Mouse (Mus musculus) limb, embryonic 15.5 days (tissue): ENCODE results near the gene Radil. TPM values are rescaled to one million over a fixed set of nuclear protein-coding genes. Genes with fewer than 3 reads are reported as not detected.

Experiments used
- ATAC-seq: fragments of 200-750 bp; cut with Nextera tagmentation; 2 replicates; pipeline ENCODE4 v1.8.0; 2017; ENCODE audit warnings: low read depth, moderate TSS enrichment; ENCODE audit not compliant: insufficient number of reproducible peaks, low FRiP score, low TSS enrichment
- H3K27ac ChIP-seq: fragments of 300-500 bp; sonication (generic); 2 replicates; pipeline ENCODE4 v1.5.1; 2015; ENCODE audit warnings: moderate library complexity, mild to moderate bottlenecking, inconsistent platforms
- H3K27me3 ChIP-seq: fragments of 300-500 bp; sonication (generic); 2 replicates; pipeline ENCODE4 v1.6.1; 2015; ENCODE audit warnings: inconsistent platforms
- H3K36me3 ChIP-seq: fragments of 300-500 bp; sonication (generic); 2 replicates; pipeline ENCODE4 v1.6.1; 2015; ENCODE audit warnings: inconsistent platforms
- H3K4me1 ChIP-seq: fragments of 300-500 bp; sonication (generic); 2 replicates; pipeline ENCODE4 v1.6.1; 2015; ENCODE audit warnings: inconsistent platforms
- H3K4me2 ChIP-seq: fragments of 300-500 bp; sonication (generic); 2 replicates; pipeline ENCODE4 v1.6.1; 2015; ENCODE audit warnings: mild to moderate bottlenecking, inconsistent platforms
- H3K4me3 ChIP-seq: fragments of 300-500 bp; sonication (generic); 2 replicates; pipeline ENCODE4 v1.5.1; 2015; ENCODE audit warnings: mild to moderate bottlenecking, inconsistent platforms
- H3K9ac ChIP-seq: fragments of 300-500 bp; sonication (generic); 2 replicates; pipeline ENCODE4 v1.6.1; 2015; ENCODE audit warnings: inconsistent platforms
- H3K9me3 ChIP-seq: fragments of 300-500 bp; sonication (generic); 2 replicates; pipeline ENCODE4 v1.6.1; 2016; ENCODE audit warnings: inconsistent platforms
- WGBS: fragments of 180-500 bp; shearing (Covaris S2); methylation state at CpG from one replicate; pipeline ENCODE4 v1.1.7; 2015; 5-methylcytosine and 5-hydroxymethylcytosine counted together
- polyA plus RNA-seq: library from polyadenylated mRNA; unstranded; fragments of >200 nt; fragmentation: Nextera tagmentation; extraction: Ambion mirVana; gene quantifications from 2 replicates; pipeline ENCODE4 v1.2.1, GENCODE M21; 2015

The Radil gene
- polyA plus RNA-seq, 1 experiment from 2014 or later, result 8.3 TPM

- H3K9me3 ChIP-seq, result no peaks in the 10 kb centered on the region
- 75% methylated on average over 10 of the region's 10 CpGs for WGBS
- peaks cover 49% of the 10 kb centered on the region for H3K36me3 ChIP-seq
- ATAC-seq, result no peak
- no peak overlapping the region for H3K4me3 ChIP-seq
- H3K4me2 ChIP-seq, result no peak overlapping the region
- no peak overlapping the region for H3K27ac ChIP-seq
- H3K4me1 ChIP-seq, result no peaks in the 10 kb centered on the region; the same call in 1 of the 2 replicates
- no peak overlapping the region for H3K9ac ChIP-seq
- no peaks in the 10 kb centered on the region for H3K27me3 ChIP-seq
Observed at GRCm38 (mm10) chr5:142473696-142474095, 77.2 kb downstream of the Radil start.

GRCm38 (mm10) chr5:142469796-142470195, 81.1 kb downstream of the Radil start:
- WGBS, result 81% methylated on average over 11 of the region's 11 CpGs
- Histone ChIP-seq H3K36me3 (peaks cover 49% of the 10 kb centered on the region), H3K27me3 (no peaks in the 10 kb centered on the region), H3K4me2 (no peak overlapping the region), H3K27ac (no peak overlapping the region), H3K4me1 (peaks cover 5% of the 10 kb centered on the region), H3K4me3 (no peak overlapping the region), H3K9me3 (no peaks in the 10 kb centered on the region), H3K9ac (no peak overlapping the region)
- ATAC-seq, result no peak

GRCm38 (mm10) chr5:142468375-142468774, 82.5 kb downstream of the Radil start:
- Histone ChIP-seq H3K36me3 (peaks cover 40% of the 10 kb centered on the region), H3K4me1 (peaks cover 14% of the 10 kb centered on the region), H3K27ac (no peak overlapping the region), H3K27me3 (no peaks in the 10 kb centered on the region), H3K9me3 (no peaks in the 10 kb centered on the region), H3K9ac (no peak overlapping the region), H3K4me2 (no peak overlapping the region), H3K4me3 (no peak overlapping the region)
- 94% methylated on average over 13 of the region's 13 CpGs for WGBS
- no peak for ATAC-seq

GRCm38 (mm10) chr5:142463461-142464454, 87.1 kb downstream of the Radil start, which contains the start of gene Ap5z1:
TSS of gene Ap5z1 (plus strand) at chr5:142463944.
- Histone ChIP-seq H3K27ac (peak within 1 kb of the TSS; percentile 93), H3K4me2 (peak within 1 kb of the TSS; percentile 60), H3K27me3 (no peaks in the 10 kb centered on the region), H3K9ac (peak within 1 kb of the TSS; percentile 44), H3K4me3 (peak within 1 kb of the TSS; percentile 60), H3K36me3 (peaks cover 41% of the 10 kb centered on the region), H3K4me1 (peaks cover 19% of the 10 kb centered on the region), H3K9me3 (no peaks in the 10 kb centered on the region)
- peak; percentile 91 for ATAC-seq
- WGBS, result 1% methylated on average over 60 of the region's 60 CpGs

DNA sequence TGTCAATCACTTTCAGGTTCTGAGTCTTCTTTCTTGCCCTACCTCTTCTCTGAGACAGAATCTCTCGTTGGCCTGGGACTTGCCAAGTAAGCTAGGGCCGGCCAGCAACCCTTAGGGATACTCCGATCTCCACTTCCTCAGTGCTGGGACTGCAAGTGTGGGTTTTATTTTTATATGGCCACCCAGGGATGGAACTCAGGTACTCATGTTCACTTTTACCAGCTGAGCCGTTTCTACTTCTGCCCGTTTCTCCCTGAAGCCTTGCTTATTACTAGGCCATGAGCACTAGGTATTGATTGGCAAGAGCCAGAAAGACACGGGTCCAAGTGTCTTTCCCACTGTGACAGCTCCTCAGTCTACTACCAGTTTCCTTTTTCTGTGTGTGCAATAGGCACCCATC, 87.9 kb downstream of the Radil start:
- Histone ChIP-seq H3K4me2 (peak overlapping the region; percentile 60), H3K4me1 (peaks cover 19% of the 10 kb centered on the region), H3K27me3 (no peaks in the 10 kb centered on the region), H3K9ac (peak overlapping the region; percentile 40; the same call in 1 of the 2 replicates), H3K4me3 (peak overlapping the region; percentile 60; the same call in 1 of the 2 replicates), H3K9me3 (no peaks in the 10 kb centered on the region), H3K27ac (peak overlapping the region; percentile 93), H3K36me3 (peaks cover 42% of the 10 kb centered on the region)
- no peak for ATAC-seq
- WGBS, result 80% methylated on average over 6 of the region's 6 CpGs

GRCm38 (mm10) chr5:142462641-142462948, 88.3 kb downstream of the Radil start:
- Histone ChIP-seq H3K9ac (no peak overlapping the region), H3K4me2 (no peak overlapping the region), H3K27ac (peak overlapping the region; percentile 93), H3K4me1 (peaks cover 19% of the 10 kb centered on the region), H3K4me3 (no peak overlapping the region), H3K9me3 (no peaks in the 10 kb centered on the region), H3K36me3 (peaks cover 42% of the 10 kb centered on the region), H3K27me3 (no peaks in the 10 kb centered on the region)
- 98% methylated on average over 2 of the region's 2 CpGs for WGBS
- ATAC-seq, result no peak

- no peak for ATAC-seq
- H3K9me3 ChIP-seq, result no peaks in the 10 kb centered on the region
- H3K4me3 ChIP-seq, result no peak overlapping the region
- H3K27ac ChIP-seq, result no peak overlapping the region; the same call in 1 of the 2 replicates
- peaks cover 19% of the 10 kb centered on the region for H3K4me1 ChIP-seq
- no peak overlapping the region for H3K4me2 ChIP-seq
- WGBS, result 95% methylated on average over 7 of the region's 7 CpGs
- peaks cover 42% of the 10 kb centered on the region for H3K36me3 ChIP-seq
- no peaks in the 10 kb centered on the region for H3K27me3 ChIP-seq
- H3K9ac ChIP-seq, result no peak overlapping the region
Observed at GRCm38 (mm10) chr5:142461942-142462640, 88.8 kb downstream of the Radil start.

DNA sequence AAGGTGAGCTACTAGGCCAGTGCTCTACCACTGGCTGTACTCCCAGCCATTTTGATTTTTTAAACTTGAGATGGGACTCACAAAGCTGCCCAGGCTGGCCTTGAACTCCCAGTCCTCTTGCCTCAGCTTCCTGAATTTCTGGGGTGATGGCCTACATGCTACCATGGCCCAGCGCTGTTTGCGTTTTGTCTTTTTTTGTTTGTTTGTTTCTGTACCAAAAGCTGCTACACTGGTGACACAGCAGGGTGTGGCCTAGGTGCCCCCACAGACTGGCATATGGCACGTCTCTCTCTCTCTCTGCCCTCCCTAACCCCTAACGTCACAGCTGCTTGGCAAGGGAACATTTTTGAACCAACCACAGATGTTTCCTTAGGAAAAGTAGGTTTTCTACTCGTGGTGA, 91.1 kb downstream of the Radil start:
- H3K4me2 ChIP-seq, result no peak overlapping the region
- no peaks in the 10 kb centered on the region for H3K27me3 ChIP-seq
- peaks cover 15% of the 10 kb centered on the region for H3K4me1 ChIP-seq
- H3K9me3 ChIP-seq, result no peaks in the 10 kb centered on the region
- peak overlapping the region; percentile 43; the same call in 1 of the 2 replicates for H3K27ac ChIP-seq
- H3K4me3 ChIP-seq, result no peak overlapping the region
- peaks cover 61% of the 10 kb centered on the region for H3K36me3 ChIP-seq
- WGBS, result 67% methylated on average over 5 of the region's 5 CpGs
- no peak overlapping the region for H3K9ac ChIP-seq
- ATAC-seq, result no peak

GRCm38 (mm10) chr5:142458791-142459557, 91.9 kb downstream of the Radil start:
- Histone ChIP-seq H3K36me3 (peaks cover 69% of the 10 kb centered on the region), H3K27ac (no peak overlapping the region), H3K9me3 (no peaks in the 10 kb centered on the region), H3K27me3 (no peaks in the 10 kb centered on the region), H3K9ac (no peak overlapping the region), H3K4me3 (no peak overlapping the region), H3K4me2 (no peak overlapping the region), H3K4me1 (peaks cover 8% of the 10 kb centered on the region; the same call in 1 of the 2 replicates)
- 80% methylated on average over 17 of the region's 17 CpGs for WGBS
- no peak for ATAC-seq

DNA sequence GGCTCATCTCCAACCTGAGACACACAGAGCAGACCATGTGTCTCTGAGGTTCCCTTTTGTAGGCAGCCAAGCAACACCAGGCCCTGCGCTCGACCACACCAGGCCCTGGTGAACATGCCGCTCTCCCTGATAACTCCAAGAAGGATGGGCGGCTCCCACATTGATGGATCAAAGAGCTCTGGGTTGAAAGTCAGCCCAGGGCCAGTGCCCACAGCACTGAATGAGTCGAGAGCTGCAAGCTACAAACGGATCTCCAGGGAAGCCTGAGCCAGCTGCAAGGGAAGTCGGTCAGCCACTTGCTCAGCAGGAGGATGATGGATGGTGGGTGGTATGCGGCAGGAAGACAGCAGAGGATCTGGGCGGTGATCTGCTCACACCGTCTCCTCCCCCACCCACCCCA, 93.6 kb downstream of the Radil start:
- Histone ChIP-seq H3K9me3 (no peaks in the 10 kb centered on the region), H3K4me3 (no peak overlapping the region), H3K9ac (no peak overlapping the region), H3K4me1 (no peaks in the 10 kb centered on the region), H3K27ac (0 out of 2 replicates have a peak overlapping the region, but pooled peaks have one; percentile 27), H3K4me2 (no peak overlapping the region), H3K36me3 (peaks cover 84% of the 10 kb centered on the region), H3K27me3 (no peaks in the 10 kb centered on the region)
- WGBS, result 48% methylated on average over 10 of the region's 10 CpGs
- ATAC-seq, result no peak

- WGBS, result 63% methylated on average over 15 of the region's 15 CpGs
- H3K9ac ChIP-seq, result no peak overlapping the region
- no peaks in the 10 kb centered on the region for H3K27me3 ChIP-seq
- H3K4me3 ChIP-seq, result no peak overlapping the region
- no peak overlapping the region for H3K4me2 ChIP-seq
- H3K9me3 ChIP-seq, result no peaks in the 10 kb centered on the region
- H3K4me1 ChIP-seq, result 0 out of 2 replicates have a peak, but pooled peaks cover 2% of the 10 kb centered on the region
- ATAC-seq, result no peak
- peaks cover 82% of the 10 kb centered on the region for H3K36me3 ChIP-seq
- H3K27ac ChIP-seq, result no peak overlapping the region
Observed at GRCm38 (mm10) chr5:142456318-142456717, 94.6 kb downstream of the Radil start.
